Mouse (Mus musculus): ENCODE measurements around the gene Bud31.
"Not testable (repeated sequence)": the region's sequence is repeated elsewhere in the genome, so short reads cannot be mapped to it uniquely, and the experiment has no call there.

Gene Bud31

GRCm38 (mm10) chr5:145126580-145126979 is 13.6 kb upstream of the Bud31 start:
- no peak for DNase-seq (ENCODE audit: low spot score in 2 of 2)

DNA sequence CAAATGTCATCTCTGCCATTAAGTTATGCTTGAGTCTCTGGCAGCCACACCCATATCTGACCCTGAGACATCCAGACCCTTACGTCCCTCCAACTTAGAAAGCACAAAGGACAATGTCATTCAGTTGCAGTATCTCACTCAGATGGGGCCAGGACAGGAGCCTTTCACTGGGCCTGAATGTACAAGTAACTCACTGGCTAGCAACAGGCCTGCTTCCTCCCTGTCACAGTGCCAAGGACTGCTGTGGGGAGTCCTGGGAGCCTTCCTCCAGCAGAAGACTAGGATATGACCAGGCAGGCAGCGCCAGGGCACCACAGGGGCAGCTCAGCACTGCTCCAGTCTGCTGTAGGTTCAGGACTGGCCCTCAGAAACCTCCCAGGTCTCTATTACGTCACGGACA is 11.0 kb upstream of the Bud31 start:
- no peak for DNase-seq (ENCODE audit: low spot score in 2 of 2)

GRCm38 (mm10) chr5:145129773-145130172 is 10.4 kb upstream of the Bud31 start:
- DNase-seq (ENCODE audit: low spot score in 2 of 2), result not testable (repeated sequence)

- no peak for DNase-seq (ENCODE audit: low spot score in 2 of 2)
Measured at GRCm38 (mm10) chr5:145130191-145130590, 10.0 kb upstream of the Bud31 start.

- DNase-seq (ENCODE audit: low spot score in 2 of 2), result no peak
Measured at GRCm38 (mm10) chr5:145130995-145131394, 9.2 kb upstream of the Bud31 start.

GRCm38 (mm10) chr5:145133275-145133674 is 6.9 kb upstream of the Bud31 start:
- DNase-seq (ENCODE audit: low spot score in 2 of 2), result not testable (repeated sequence)

DNA sequence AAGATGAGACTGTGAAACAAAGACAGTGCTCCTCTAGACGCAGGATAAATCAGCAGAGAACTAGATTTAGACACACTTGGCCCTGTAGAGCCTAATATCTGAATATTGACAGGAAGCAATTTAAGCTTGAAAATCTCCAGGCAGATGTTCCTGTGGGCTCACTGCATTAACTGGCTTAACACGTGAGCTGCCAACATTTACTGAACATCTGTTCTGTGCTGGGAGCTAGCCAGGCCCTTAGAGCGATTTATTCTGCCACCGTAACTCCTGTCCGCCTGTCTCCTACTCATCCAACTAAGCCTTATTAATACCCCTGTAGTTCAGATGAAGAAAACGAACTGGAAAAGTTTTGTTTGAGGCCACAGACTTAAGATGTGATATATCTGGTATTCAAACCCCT is 1.3 kb upstream of the Bud31 start:
- no peak for DNase-seq (ENCODE audit: low spot score in 2 of 2)

GRCm38 (mm10) chr5:145140611-145141010 is 449 bp downstream of the Bud31 start:
- DNase-seq (ENCODE audit: low spot score in 2 of 2), result peak in 1 of 2 experiments; percentile 30

- no peak for DNase-seq (ENCODE audit: low spot score in 2 of 2)
Measured at GRCm38 (mm10) chr5:145147748-145148147, 7.6 kb downstream of the Bud31 start.

GRCm38 (mm10) chr5:145149294-145149693 is 9.1 kb downstream of the Bud31 start:
- DNase-seq (ENCODE audit: low spot score in 2 of 2), result no peak

DNA sequence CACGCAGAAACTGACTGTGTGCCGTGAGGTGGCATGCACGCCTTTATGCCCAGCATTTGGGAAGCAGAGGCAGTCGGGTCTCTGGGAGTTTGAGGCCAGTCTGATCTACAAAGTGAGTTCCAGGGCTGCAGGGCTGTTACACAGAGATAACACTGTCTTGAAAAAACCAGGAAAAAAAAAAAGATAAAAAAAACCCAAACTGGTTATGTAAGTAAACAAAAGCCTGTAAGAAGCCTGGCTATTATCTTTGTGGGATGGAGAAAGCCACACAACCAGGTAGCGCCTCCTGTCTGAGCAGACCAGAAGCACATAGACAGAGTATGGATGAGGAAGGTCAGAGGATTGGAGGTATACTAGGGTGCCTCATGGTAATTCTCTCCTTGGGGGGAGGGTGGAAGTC is 12.5 kb downstream of the Bud31 start:
- DNase-seq (ENCODE audit: low spot score in 2 of 2), result no peak

GRCm38 (mm10) chr5:145161361-145161760 is 21.2 kb downstream of the Bud31 start:
- DNase-seq (ENCODE audit: low spot score in 2 of 2), result no peak

DNA sequence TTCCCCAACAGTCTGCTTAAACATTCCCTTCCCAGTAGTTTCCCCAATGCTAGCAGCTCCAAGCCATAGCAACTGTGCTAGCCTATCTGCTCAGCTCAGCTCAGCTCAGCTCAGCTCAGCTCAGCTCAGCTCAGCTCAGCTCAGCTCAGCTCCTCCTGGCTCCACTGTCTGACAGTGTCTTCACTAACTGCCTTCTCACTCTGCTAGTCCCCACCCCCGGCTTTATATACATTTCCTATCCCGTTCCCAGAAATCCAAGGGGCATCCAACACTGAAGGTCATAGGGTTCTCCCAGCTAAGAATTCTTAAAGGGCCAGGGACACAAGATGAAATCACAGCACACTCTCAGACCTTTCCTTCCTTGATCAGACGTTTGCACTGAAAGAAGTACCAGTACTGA is 24.5 kb downstream of the Bud31 start:
- DNase-seq (ENCODE audit: low spot score in 2 of 2), result no peak

- no peak for DNase-seq (ENCODE audit: low spot score in 2 of 2)
Measured at GRCm38 (mm10) chr5:145165184-145165583, 25.0 kb downstream of the Bud31 start.

DNA sequence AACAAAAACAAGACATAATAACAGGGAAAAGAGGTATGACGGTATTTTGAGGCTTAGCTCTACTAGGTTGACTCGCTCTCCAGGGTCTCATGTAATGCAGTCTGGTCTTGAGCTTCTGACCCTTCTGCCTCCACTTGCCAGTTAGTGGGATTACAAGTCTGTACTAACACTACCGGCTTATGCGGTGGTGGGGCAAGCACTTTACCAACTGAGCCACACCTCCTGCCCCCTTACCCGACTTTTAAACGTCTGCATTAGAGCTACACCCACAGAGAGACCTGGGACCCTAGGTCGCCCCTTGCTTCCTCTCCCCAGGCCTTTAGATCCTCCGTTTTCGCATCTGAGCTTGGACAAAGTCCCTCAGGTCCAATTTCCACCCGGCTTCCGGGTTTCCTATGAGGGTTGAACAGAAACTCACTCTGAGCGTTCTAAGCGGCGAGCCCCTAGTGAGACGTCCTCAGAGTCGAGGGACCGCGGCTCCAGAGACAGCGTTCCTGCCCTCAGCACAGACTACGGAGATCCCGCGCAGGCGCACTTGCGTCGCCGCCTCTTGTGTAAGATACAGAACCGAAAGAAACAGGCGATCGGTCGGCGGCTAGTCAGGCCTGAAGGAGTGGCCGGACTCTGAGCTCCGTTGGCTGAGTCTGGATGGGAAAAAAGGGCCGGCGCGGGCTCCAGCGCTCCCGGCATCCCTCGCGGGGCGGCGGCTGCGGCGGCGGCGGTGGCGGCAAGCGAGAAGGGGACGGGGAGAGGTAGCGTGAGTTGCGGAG is 26.6 kb downstream of the Bud31 start, which contains the start of the genes Ptcd1 and Cpsf4:
Gene Ptcd1, minus strand, starts transcription at position 573 of the 770 bp plus-strand sequence.
Gene Cpsf4, plus strand, starts transcription at position 678 of the 770 bp plus-strand sequence.
- peak; percentile 98 for DNase-seq (ENCODE audit: low spot score in 2 of 2)

GRCm38 (mm10) chr5:145167306-145167661 is 27.1 kb downstream of the Bud31 start:
- DNase-seq (ENCODE audit: low spot score in 2 of 2), result no peak

DNA sequence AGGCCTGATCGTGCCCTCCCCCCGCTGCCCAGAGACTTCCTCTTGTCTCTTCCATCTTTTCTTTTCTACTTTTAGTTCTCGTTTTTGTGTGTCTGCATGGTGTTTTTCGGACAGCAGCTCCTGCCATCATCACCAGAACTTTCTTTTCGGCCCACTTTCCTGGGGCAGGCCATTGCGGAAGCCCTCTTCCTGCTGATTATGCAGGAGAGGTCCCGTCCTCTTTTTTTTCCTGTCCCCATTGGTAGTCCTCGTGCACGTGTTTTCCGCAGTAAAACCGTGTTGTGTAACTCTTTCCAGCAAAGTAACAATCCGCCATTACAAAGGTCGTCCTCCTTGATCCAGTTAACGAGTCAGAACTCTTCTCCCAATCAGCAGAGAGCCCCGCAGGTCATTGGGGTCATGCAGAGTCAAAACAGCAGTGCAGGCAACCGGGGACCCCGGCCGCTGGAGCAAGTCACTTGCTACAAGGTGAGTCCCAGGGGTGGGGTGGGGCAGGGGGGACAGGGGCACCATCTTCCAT is 38.4 kb downstream of the Bud31 start:
- no peak for DNase-seq (ENCODE audit: low spot score in 2 of 2)

- no peak for DNase-seq (ENCODE audit: low spot score in 2 of 2)
Measured at GRCm38 (mm10) chr5:145185244-145185643, 45.1 kb downstream of the Bud31 start.

- no peak for DNase-seq (ENCODE audit: low spot score in 2 of 2)
Measured at GRCm38 (mm10) chr5:145189416-145189815, 49.3 kb downstream of the Bud31 start.

- no peak for DNase-seq (ENCODE audit: low spot score in 2 of 2)
Measured at GRCm38 (mm10) chr5:145190373-145190772, 50.2 kb downstream of the Bud31 start.

- DNase-seq (ENCODE audit: low spot score in 2 of 2), result peak; percentile 79 to 84
Measured at GRCm38 (mm10) chr5:145190875-145191798, 51.0 kb downstream of the Bud31 start.

- DNase-seq (ENCODE audit: low spot score in 2 of 2), result no peak
Measured at GRCm38 (mm10) chr5:145191962-145192361, 51.8 kb downstream of the Bud31 start, which contains the start of gene Atp5j2. Gene Atp5j2 (minus strand): TSS chr5:145192062.
